Mouse (Mus musculus): ENCODE data around the gene Osgepl1. TPM values are rescaled to one million over a fixed set of nuclear protein-coding genes. Genes with fewer than 3 reads are reported as not detected.
"Not testable (repeated sequence)": the region's sequence is repeated elsewhere in the genome, so short reads cannot be mapped to it uniquely, and the experiment has no call there.

The Osgepl1 gene
- 10 to 100 TPM; 18.2 to 23.7 (median 19.7) TPM for total RNA-seq (2022)

- peak; percentile 70 to 84 for DNase-seq (ENCODE audit: low spot score in 2 of 2)
Observed at GRCm38 (mm10) chr1:53312989-53313967, at the start of gene Osgepl1. Gene Osgepl1, plus strand, starts transcription at chr1:53313624.

GRCm38 (mm10) chr1:53264958-53265612 is 48.3 kb upstream of the Osgepl1 start:
- not testable (repeated sequence) for DNase-seq (ENCODE audit: low spot score in 2 of 2)

- no peak for DNase-seq (ENCODE audit: low spot score in 2 of 2)
Observed at GRCm38 (mm10) chr1:53269901-53270300, 43.5 kb upstream of the Osgepl1 start.

GRCm38 (mm10) chr1:53272646-53273045 is 40.8 kb upstream of the Osgepl1 start:
- peak in 1 of 2 experiments; percentile 49 for DNase-seq (ENCODE audit: low spot score in 2 of 2)

GRCm38 (mm10) chr1:53291197-53291596 is 22.2 kb upstream of the Osgepl1 start:
- no peak for DNase-seq (ENCODE audit: low spot score in 2 of 2)

GRCm38 (mm10) chr1:53296581-53297383 is 16.6 kb upstream of the Osgepl1 start, which contains the start of the genes Pms1, Ormdl1 and Gm28778:
Gene Pms1, minus strand, starts transcription at chr1:53297018.
Gene Ormdl1, plus strand, starts transcription at chr1:53297095.
Gene Gm28778, plus strand, starts transcription at chr1:53297111.
- DNase-seq (ENCODE audit: low spot score in 2 of 2) = peak; percentile 86 to 94

GRCm38 (mm10) chr1:53300506-53300905 is 12.9 kb upstream of the Osgepl1 start:
- DNase-seq (ENCODE audit: low spot score in 2 of 2) = no peak

GRCm38 (mm10) chr1:53321662-53322344 is 8.4 kb downstream of the Osgepl1 start:
- no peak for DNase-seq (ENCODE audit: low spot score in 2 of 2)

- no peak for DNase-seq (ENCODE audit: low spot score in 2 of 2)
Observed at GRCm38 (mm10) chr1:53323254-53323653, 9.8 kb downstream of the Osgepl1 start.

GRCm38 (mm10) chr1:53324277-53324676 is 10.9 kb downstream of the Osgepl1 start:
- no peak for DNase-seq (ENCODE audit: low spot score in 2 of 2)

- no peak for DNase-seq (ENCODE audit: low spot score in 2 of 2)
Observed at GRCm38 (mm10) chr1:53324827-53325494, 11.5 kb downstream of the Osgepl1 start.

- DNase-seq (ENCODE audit: low spot score in 2 of 2) = not testable (repeated sequence)
Observed at GRCm38 (mm10) chr1:53333527-53333926, 20.1 kb downstream of the Osgepl1 start.

- DNase-seq (ENCODE audit: low spot score in 2 of 2) = no peak
Observed at GRCm38 (mm10) chr1:53335465-53335864, 22.0 kb downstream of the Osgepl1 start.

GRCm38 (mm10) chr1:53337403-53337802 is 24.0 kb downstream of the Osgepl1 start:
- not testable (repeated sequence) for DNase-seq (ENCODE audit: low spot score in 2 of 2)

- no peak for DNase-seq (ENCODE audit: low spot score in 2 of 2)
Observed at GRCm38 (mm10) chr1:53341071-53341470, 27.6 kb downstream of the Osgepl1 start.

GRCm38 (mm10) chr1:53352327-53353261 is 39.2 kb downstream of the Osgepl1 start, which contains the start of the genes Asdurf, Gm28551 and Asnsd1:
Gene Asdurf, minus strand, starts transcription at chr1:53352619.
Gene Gm28551, minus strand, starts transcription at chr1:53352667.
Gene Asnsd1, minus strand, starts transcription at chr1:53352752.
- DNase-seq (ENCODE audit: low spot score in 2 of 2) = peak; percentile 96 to 97

GRCm38 (mm10) chr1:53358988-53359387 is 45.6 kb downstream of the Osgepl1 start:
- no peak for DNase-seq (ENCODE audit: low spot score in 2 of 2)

All from layer of hippocampus, adult 8-10 months (tissue).